Comparison of ENCODE assay signal across 32 mouse cellular contexts in the genomic region with DNA sequence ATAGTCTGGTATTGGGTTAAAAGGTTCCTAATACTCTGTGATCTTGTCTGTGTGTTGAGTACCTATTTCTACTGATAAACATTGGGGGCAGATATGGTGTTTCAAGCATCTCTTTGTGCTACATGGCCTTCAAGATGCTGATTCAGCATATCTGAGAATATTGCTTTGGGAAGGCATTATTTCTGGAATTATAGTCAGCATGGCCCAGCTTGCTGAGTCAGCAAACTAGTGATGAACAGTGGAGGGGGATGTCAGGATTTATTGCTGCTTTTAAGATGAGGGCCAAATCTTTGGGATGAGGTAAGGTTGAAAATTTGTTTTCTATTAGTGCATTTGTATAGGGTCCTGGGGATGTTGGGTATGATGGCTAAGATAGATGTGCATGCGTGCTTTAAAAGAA.
"Had no signal": no experiment of that assay in that cellular context is flagged by ENCODE, and none has a peak within 500 bp of the region (broad histone marks: within the 10 kb centered on the region; RNA-seq: fewer than 3 reads in every experiment).

No protein-coding gene starts in this region.

- H3K9me3 ChIP-seq: limb, embryonic 10.5 days; limb, embryonic 12.5 days; limb, embryonic 13.5 days; limb, embryonic 15.5 days; liver, embryonic 12.5 days; liver, embryonic 13.5 days; liver, embryonic 15.5 days; lung, embryonic 15.5 days; midbrain, embryonic 10.5 days; midbrain, embryonic 12.5 days; midbrain, embryonic 13.5 days; midbrain, embryonic 15.5 days; neural tube, embryonic 12.5 days had no signal

- H3K27ac ChIP-seq: limb, embryonic 10.5 days; limb, embryonic 12.5 days; limb, embryonic 13.5 days; limb, embryonic 15.5 days; liver, embryonic 12.5 days; liver, embryonic 13.5 days; liver, embryonic 14.5 days; liver, embryonic 15.5 days; lung, embryonic 15.5 days; macrophage; midbrain, embryonic 10.5 days; midbrain, embryonic 12.5 days; midbrain, embryonic 13.5 days; midbrain, embryonic 15.5 days; neural tube, embryonic 12.5 days had no signal

- DNase-seq: left cerebral cortex, postnatal 4 days; liver; liver, embryonic 13.5 days; liver, postnatal 0 days; lung, adult 18-20 months; lung, adult 2 months; lung, embryonic 14.5 days; lung, postnatal 10 days; lung, postnatal 14 days; lung, postnatal 36 days; lung, postnatal 4 days; midbrain, embryonic 14.5 days had no signal

- ATAC-seq: liver, embryonic 12.5 days; liver, postnatal 0 days; lung, postnatal 0 days; midbrain, embryonic 13.5 days; midbrain, embryonic 15.5 days; midbrain, embryonic 16.5 days had no signal

- H3K4me3 ChIP-seq: limb, embryonic 10.5 days; limb, embryonic 12.5 days; limb, embryonic 13.5 days; limb, embryonic 15.5 days; liver, embryonic 12.5 days; liver, embryonic 13.5 days; liver, embryonic 15.5 days; lung, embryonic 15.5 days; megakaryocyte, embryonic 14.5 days; midbrain, embryonic 10.5 days; midbrain, embryonic 12.5 days; midbrain, embryonic 13.5 days; midbrain, embryonic 15.5 days; myocyte; neural tube, embryonic 12.5 days had no signal

- H3K27me3 ChIP-seq: limb, embryonic 12.5 days; limb, embryonic 13.5 days; limb, embryonic 15.5 days; liver, embryonic 12.5 days; liver, embryonic 13.5 days; liver, embryonic 15.5 days; lung, embryonic 15.5 days; megakaryocyte, embryonic 14.5 days; midbrain, embryonic 12.5 days; midbrain, embryonic 13.5 days; midbrain, embryonic 15.5 days; neural tube, embryonic 12.5 days had no signal

- H3K4me2 ChIP-seq: limb, embryonic 12.5 days; limb, embryonic 13.5 days; limb, embryonic 15.5 days; liver, embryonic 11.5 days; liver, embryonic 12.5 days; liver, embryonic 13.5 days; liver, embryonic 15.5 days; lung, embryonic 14.5 days; lung, embryonic 15.5 days; midbrain, embryonic 11.5 days; midbrain, embryonic 12.5 days; midbrain, embryonic 13.5 days; midbrain, embryonic 15.5 days; neural tube, embryonic 12.5 days had no signal

- H3K36me3 ChIP-seq: limb, embryonic 10.5 days; limb, embryonic 12.5 days; limb, embryonic 13.5 days; limb, embryonic 15.5 days; liver, embryonic 12.5 days; liver, embryonic 13.5 days; liver, embryonic 15.5 days; lung, embryonic 15.5 days; midbrain, embryonic 10.5 days; midbrain, embryonic 12.5 days; midbrain, embryonic 13.5 days; midbrain, embryonic 15.5 days; neural tube, embryonic 12.5 days had no signal

- H3K4me1 ChIP-seq: limb, embryonic 10.5 days; limb, embryonic 12.5 days; limb, embryonic 13.5 days; limb, embryonic 15.5 days; liver, embryonic 12.5 days; liver, embryonic 13.5 days; liver, embryonic 15.5 days; lung, embryonic 15.5 days; megakaryocyte, embryonic 14.5 days; midbrain, embryonic 10.5 days; midbrain, embryonic 12.5 days; midbrain, embryonic 13.5 days; midbrain, embryonic 15.5 days; neural tube, embryonic 12.5 days had no signal

- H3K9ac ChIP-seq: limb, embryonic 12.5 days; limb, embryonic 13.5 days; limb, embryonic 15.5 days; liver, embryonic 12.5 days; liver, embryonic 13.5 days; liver, embryonic 14.5 days; liver, embryonic 15.5 days; liver, postnatal 0 days; lung, embryonic 14.5 days; lung, embryonic 15.5 days; midbrain, embryonic 12.5 days; midbrain, embryonic 13.5 days; midbrain, embryonic 15.5 days; neural tube, embryonic 12.5 days had no signal
